Mouse (Mus musculus): ENCODE data around the gene Fli1.

GRCm38 (mm10) chr9:32391701-32392100 is 151.0 kb downstream of the Fli1 start:
- TF ChIP-seq POLR2A (IDR thresholded peaks at IDR 0.05; ENCODE audit: control insufficient read depth in 1 of 2, insufficient read depth in 1 of 2, low read depth in 1 of 2, low read length in 2 of 2, poor library complexity in 1 of 2), result no peak
- no peak for TF ChIP-seq MAZ (IDR thresholded peaks at IDR 0.05; ENCODE audit: low read depth, low read length)
- no peak for TF ChIP-seq USF2 (IDR thresholded peaks at IDR 0.05; ENCODE audit: borderline replicate concordance in 1 of 2, insufficient read depth in 1 of 2, low read depth in 1 of 2, low read length in 2 of 2)
- TF ChIP-seq RAD21 (IDR thresholded peaks at IDR 0.05; ENCODE audit: low read depth, low read length), result no peak
- no peak for TF ChIP-seq MEF2A (IDR thresholded peaks at IDR 0.05; ENCODE audit: extremely low read depth, insufficient replicate concordance, low read depth, low read length, poor library complexity, severe bottlenecking)
- TF ChIP-seq CTCF (IDR thresholded peaks at IDR 0.05 in 2 of 3, conservative IDR thresholded peaks at IDR 0.05 in 1 of 3; ENCODE audit: control insufficient read depth in 1 of 3, insufficient read depth in 1 of 3, low read depth in 2 of 3, low read length in 3 of 3, poor library complexity in 1 of 3, severe bottlenecking in 1 of 3), result no peak
- no peak for TF ChIP-seq EP300 (IDR thresholded peaks at IDR 0.05; ENCODE audit: low read depth in 1 of 2, low read length in 2 of 2)
- TF ChIP-seq SIN3A (IDR thresholded peaks at IDR 0.05; ENCODE audit: low read length), result no peak
- TF ChIP-seq MYB (IDR thresholded peaks at IDR 0.05; ENCODE audit: low read depth, low read length), result no peak
- TF ChIP-seq UBTF (IDR thresholded peaks at IDR 0.05; ENCODE audit: borderline replicate concordance, insufficient read depth, low read depth, low read length), result no peak
- no peak for TF ChIP-seq ZC3H11A (IDR thresholded peaks at IDR 0.05; ENCODE audit: low read depth, low read length)
- TF ChIP-seq TCF12 (IDR thresholded peaks at IDR 0.05; ENCODE audit: low read depth, low read length), result no peak
- no peak for TF ChIP-seq USF1 (IDR thresholded peaks at IDR 0.05; ENCODE audit: low read depth, low read length)
- TF ChIP-seq E2F4 (IDR thresholded peaks at IDR 0.05; ENCODE audit: borderline replicate concordance, low read depth, low read length), result no peak
